Mouse (Mus musculus) heart, adult 2 months (tissue): ENCODE data around the gene Elane. TPM values are rescaled to one million over a fixed set of nuclear protein-coding genes. Genes with fewer than 3 reads are reported as not detected.

Experiments
- DNase-seq, 2 experiments: peaks; one replicate each; pipeline ENCODE4 v3.0.0; 2021
- H3K27ac ChIP-seq: fragments of 200-600 bp; 2 replicates; pipeline ENCODE4 v1.8.1; 2022
- H3K27me3 ChIP-seq: fragments of 200-500 bp; 2 replicates; pipeline ENCODE4 v1.6.1; 2012; ENCODE audit warnings: mild to moderate bottlenecking, low read length, inconsistent platforms, mixed read lengths; ENCODE audit not compliant: control insufficient read depth, insufficient read depth
- H3K36me3 ChIP-seq: fragments of 200-500 bp; 2 replicates; pipeline ENCODE4 v1.6.1; 2012; ENCODE audit warnings: low read length, inconsistent platforms; ENCODE audit not compliant: control insufficient read depth, insufficient read depth
- H3K4me1 ChIP-seq: fragments of 200-500 bp; 2 replicates; pipeline ENCODE4 v1.6.1; 2011; ENCODE audit warnings: low read length; ENCODE audit not compliant: control insufficient read depth, insufficient read depth
- H3K4me3 ChIP-seq: fragments of 200-600 bp; 2 replicates; pipeline ENCODE4 v1.8.1; 2022
- H3K79me2 ChIP-seq: fragments of 200-500 bp; replicated peaks from 2 replicates; pipeline ENCODE4 v1.6.1; 2012; ENCODE audit warnings: mild to moderate bottlenecking, inconsistent platforms, low read length, moderate library complexity, mixed read lengths; ENCODE audit not compliant: control insufficient read depth, insufficient read depth
- H3K9ac ChIP-seq: fragments of 200-500 bp; 2 replicates; pipeline ENCODE4 v1.6.1; 2012; ENCODE audit warnings: low read depth, mild to moderate bottlenecking, control low read depth, inconsistent platforms, low read length, mixed read lengths
- CTCF ChIP-seq: fragments of 200-600 bp; IDR thresholded peaks from 2 replicates; pipeline ENCODE4 v1.8.1; 2022; ENCODE audit warnings: antibody characterized with exemption, mild to moderate bottlenecking, moderate library complexity
- EP300 ChIP-seq: fragments of 200-500 bp; IDR thresholded peaks from 2 replicates; pipeline ENCODE4 v1.6.1; 2011; ENCODE audit warnings: low read depth, low read length, control low read depth; ENCODE audit not compliant: insufficient read depth
- POLR2A ChIP-seq: fragments of 200-500 bp; IDR thresholded peaks from 2 replicates; pipeline ENCODE4 v1.6.1; 2011; ENCODE audit warnings: mild to moderate bottlenecking, low read depth, low read length, control low read depth; ENCODE audit not compliant: insufficient read depth
- WGBS: fragments of 180-500 bp; shearing (Covaris S2); methylation state at CpG from one replicate; pipeline ENCODE4 v1.1.7; 2018; 5-methylcytosine and 5-hydroxymethylcytosine counted together
- intact Hi-C: fragments of 180-260 bp; cut with DNase I; formaldehyde crosslinking; loops from one replicate; pipeline ENCODE4 v1.15.1; 2025
- long read RNA-seq: library from polyadenylated mRNA; stranded (forward); transcript quantifications from one replicate; pipeline ENCODE4 v2.0.0, GENCODE M21; 2021
- polyA plus RNA-seq: library from polyadenylated mRNA; depleted of rRNA; stranded (reverse); fragments of >200 nt; gene quantifications from 2 replicates; pipeline ENCODE4 v1.2.3, GENCODE M21; 2012; rRNA removed
- total RNA-seq, 2 experiments: library from RNA; stranded (reverse); gene quantifications; 2 replicates each; pipeline ENCODE4 v1.2.3; 2021

The Elane gene
- total RNA-seq (not detected), polyA plus RNA-seq (0.23 TPM in 1 of 2 replicates, not detected in the other)
- long read RNA-seq, result 0 reads

DNA sequence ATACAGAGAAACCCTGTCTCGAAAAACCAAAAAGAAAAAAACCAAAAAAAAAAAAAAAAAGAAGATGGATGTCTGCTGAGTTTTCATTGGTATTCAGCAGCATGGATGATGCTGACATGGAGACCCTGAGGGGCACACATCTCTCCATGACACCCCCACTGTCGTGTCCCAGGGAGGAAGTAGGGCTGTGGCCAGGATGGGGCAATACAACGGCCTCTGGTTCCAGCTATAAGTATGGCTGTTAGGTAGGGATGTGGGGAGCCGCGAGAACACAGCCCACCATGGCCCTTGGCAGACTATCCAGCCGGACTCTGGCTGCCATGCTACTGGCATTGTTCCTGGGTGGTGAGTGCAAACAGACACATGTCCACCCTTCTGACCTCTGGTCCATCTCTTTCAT, at the start of gene Elane:
Elane (plus strand) TSS at position 194 of the 400 bp plus-strand sequence.
- Histone ChIP-seq H3K36me3 (no peaks in the 10 kb centered on the region), H3K79me2 (no peaks in the 10 kb centered on the region), H3K27ac (no peak within 1 kb of the TSS), H3K4me3 (no peak within 1 kb of the TSS), H3K9ac (no peak within 1 kb of the TSS), H3K27me3 (no peaks in the 10 kb centered on the region), H3K4me1 (no peaks in the 10 kb centered on the region)
- TF ChIP-seq POLR2A, result no peak
- no peak for TF ChIP-seq CTCF
- TF ChIP-seq EP300, result no peak
- DNase-seq, result no peak
- WGBS, result 73% methylated on average over 6 of the region's 6 CpGs
- intact Hi-C loops, result no loop called here

DNA sequence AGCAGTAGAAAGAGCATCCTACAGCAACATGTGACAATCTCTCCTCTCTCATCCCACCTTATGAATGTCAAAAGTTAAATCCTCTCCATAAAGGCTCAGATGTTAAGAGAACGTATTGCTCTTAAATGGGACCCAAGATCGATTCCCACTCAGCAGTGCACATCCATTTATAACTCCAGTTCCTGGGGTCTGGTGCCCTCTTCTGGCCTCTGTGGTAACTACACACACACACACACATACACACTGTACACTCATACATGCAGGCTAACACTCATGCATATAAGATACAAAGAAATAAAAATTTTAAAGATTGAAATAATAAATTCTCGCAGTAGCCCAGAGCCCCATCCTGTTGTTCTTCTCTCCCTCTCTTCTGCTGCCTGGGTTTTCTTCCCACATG, 49.1 kb upstream of the Elane start:
- Histone ChIP-seq H3K4me3 (no peak overlapping the region), H3K27me3 (no peaks in the 10 kb centered on the region), H3K4me1 (peaks cover 7% of the 10 kb centered on the region), H3K9ac (no peak overlapping the region), H3K27ac (no peak overlapping the region), H3K36me3 (no peaks in the 10 kb centered on the region), H3K79me2 (no peaks in the 10 kb centered on the region)
- DNase-seq, result no peak
- 96% methylated on average over 3 of the region's 3 CpGs for WGBS
- intact Hi-C loops, result no loop called here
- TF ChIP-seq CTCF (peak; percentile 44), EP300 (no peak)

DNA sequence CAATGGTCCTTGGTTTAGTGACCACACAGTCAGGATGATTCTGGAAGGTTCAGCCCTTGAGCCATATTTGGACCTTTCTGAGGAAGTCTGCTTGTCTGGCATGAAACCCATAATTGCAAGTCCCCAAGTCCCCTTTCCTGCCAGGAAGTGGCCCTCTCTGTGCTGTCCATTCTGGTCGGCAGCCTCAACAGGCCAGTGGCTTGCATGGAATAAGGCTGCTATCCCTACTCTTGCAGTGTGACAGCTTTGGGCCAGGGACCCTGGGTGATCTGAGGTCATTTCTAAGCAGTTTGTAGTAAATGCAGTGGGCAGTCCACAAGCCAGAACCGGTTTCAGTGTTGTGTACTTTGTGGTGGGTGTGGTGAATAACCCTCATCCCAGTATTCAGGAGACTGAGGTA, 47.9 kb upstream of the Elane start:
- Histone ChIP-seq H3K9ac (no peak overlapping the region), H3K4me1 (peaks cover 7% of the 10 kb centered on the region), H3K27me3 (no peaks in the 10 kb centered on the region), H3K79me2 (no peaks in the 10 kb centered on the region), H3K27ac (peak overlapping the region; percentile 34), H3K36me3 (no peaks in the 10 kb centered on the region), H3K4me3 (no peak overlapping the region)
- 24% methylated on average over 2 of the region's 2 CpGs for WGBS
- intact Hi-C loops, result no loop called here
- peak in 1 of 2 experiments; percentile 23 for DNase-seq
- TF ChIP-seq EP300 (no peak), POLR2A (no peak), CTCF (no peak)

DNA sequence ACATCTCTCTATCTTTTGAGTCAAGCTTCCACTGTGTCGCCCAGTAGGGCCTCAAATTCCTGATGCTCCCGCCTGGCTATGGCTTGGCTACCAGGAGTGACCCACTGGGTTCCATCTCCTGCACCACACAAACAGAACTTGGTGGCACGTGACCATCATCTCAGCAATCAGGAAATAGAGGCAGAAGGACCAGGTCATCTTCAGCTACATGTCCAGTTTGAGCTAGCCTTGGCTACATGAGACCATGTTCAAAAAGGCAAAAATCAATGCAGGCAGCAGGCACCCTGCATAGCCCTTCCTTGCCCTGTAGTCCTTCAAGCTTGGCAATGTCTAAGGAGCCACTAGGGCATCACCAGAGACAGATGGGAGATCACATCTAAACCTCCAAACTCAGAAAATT, 46.0 kb upstream of the Elane start:
- Histone ChIP-seq H3K4me1 (peaks cover 7% of the 10 kb centered on the region), H3K27me3 (no peaks in the 10 kb centered on the region), H3K27ac (peak overlapping the region; percentile 93), H3K4me3 (no peak overlapping the region; the same call in 1 of the 2 replicates), H3K79me2 (no peaks in the 10 kb centered on the region), H3K9ac (no peak overlapping the region), H3K36me3 (no peaks in the 10 kb centered on the region)
- DNase-seq, result no peak
- WGBS, result 93% methylated on average over 3 of the region's 3 CpGs
- TF ChIP-seq CTCF, result no peak
- no peak for TF ChIP-seq POLR2A
- TF ChIP-seq EP300, result no peak
- intact Hi-C loops, result loop anchor here (1.0 kb wide), 1 partner anchor 12 kb away; no protein-coding TSS in a partner anchor

DNA sequence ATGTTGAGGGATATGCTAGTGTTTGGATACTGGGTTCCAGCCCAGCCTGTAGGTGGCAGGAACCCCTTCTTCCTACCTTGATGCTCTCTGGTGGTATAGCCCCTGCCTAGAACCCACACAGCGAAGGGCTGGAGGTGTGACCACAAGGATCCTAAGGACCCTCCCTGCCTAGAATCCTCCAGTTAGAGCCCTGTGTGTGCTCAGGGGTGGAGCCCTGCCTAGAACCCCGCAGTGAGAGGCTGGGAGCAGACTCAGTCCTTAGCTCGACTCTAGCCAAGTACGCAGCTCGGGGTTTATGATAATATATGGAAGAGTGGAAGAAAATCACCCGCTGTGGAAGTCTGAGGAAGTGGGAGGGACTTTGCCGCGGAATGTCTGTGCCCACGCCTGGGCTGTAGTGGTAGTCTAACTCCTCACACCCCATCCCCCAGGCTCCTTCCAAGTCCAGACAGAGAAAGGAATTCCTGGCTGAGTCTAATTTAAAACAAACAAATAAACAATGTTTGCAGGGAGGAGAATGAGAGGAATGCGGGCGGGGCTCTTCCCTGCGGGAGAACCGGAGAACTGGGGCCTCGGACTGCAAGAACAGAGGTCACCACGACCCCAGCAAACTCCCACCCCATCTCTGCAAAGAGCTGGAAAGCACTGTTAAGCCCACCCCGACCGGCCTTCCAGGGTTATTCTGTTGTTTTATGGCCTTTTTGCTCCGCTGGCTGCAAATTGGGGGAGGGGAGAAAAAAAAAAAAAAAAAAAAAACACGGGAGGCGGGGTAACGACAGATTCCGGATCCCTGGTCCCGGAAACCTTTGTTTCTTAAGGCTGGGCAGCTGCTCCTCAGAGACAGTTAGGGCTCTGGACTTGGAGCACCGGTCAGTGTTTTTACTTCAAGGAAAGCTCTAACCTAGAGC, 45.1 kb upstream of the Elane start:
- peak; percentile 70 to 75 for DNase-seq
- H3K27me3 ChIP-seq, result no peaks in the 10 kb centered on the region
- peak overlapping the region; percentile 62 for H3K9ac ChIP-seq
- no peaks in the 10 kb centered on the region for H3K79me2 ChIP-seq
- under 1% methylated on average over 24 of the region's 24 CpGs for WGBS
- H3K27ac ChIP-seq, result peak overlapping the region; percentile 93
- TF ChIP-seq EP300 (0 out of 2 replicates have a peak, but pooled peaks have one; percentile 36), POLR2A (peak; percentile 92), CTCF (peak; percentile 46)
- H3K4me1 ChIP-seq, result peaks cover 7% of the 10 kb centered on the region
- H3K36me3 ChIP-seq, result no peaks in the 10 kb centered on the region
- intact Hi-C loops, result loop anchor here (1.0 kb wide), 1 partner anchor 11 kb away; no protein-coding TSS in a partner anchor
- H3K4me3 ChIP-seq, result peak overlapping the region; percentile 60

DNA sequence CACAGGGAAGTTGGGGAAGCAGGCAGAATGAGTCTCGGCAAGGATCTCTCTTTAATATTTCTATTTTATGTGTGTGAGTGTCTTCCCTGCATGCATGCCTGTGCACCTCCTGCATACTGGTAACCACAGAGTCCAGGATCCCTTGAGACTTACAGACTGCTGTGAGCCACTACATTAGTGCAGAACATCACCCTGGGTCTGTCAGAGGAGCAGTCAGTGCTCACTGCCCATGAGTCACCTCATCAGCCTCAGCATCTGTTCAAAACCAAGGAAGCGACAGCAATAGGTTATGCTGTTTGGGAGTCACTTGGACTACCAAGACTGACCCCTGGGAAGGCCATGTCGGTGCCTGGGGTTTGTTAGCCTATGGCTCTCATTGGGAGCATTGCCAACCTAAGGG, 43.7 kb upstream of the Elane start:
- Histone ChIP-seq H3K79me2 (no peaks in the 10 kb centered on the region), H3K36me3 (no peaks in the 10 kb centered on the region), H3K27ac (no peak overlapping the region; the same call in 1 of the 2 replicates), H3K27me3 (no peaks in the 10 kb centered on the region), H3K9ac (no peak overlapping the region), H3K4me1 (peaks cover 7% of the 10 kb centered on the region), H3K4me3 (no peak overlapping the region)
- TF ChIP-seq CTCF (no peak), POLR2A (no peak), EP300 (no peak)
- 76% methylated on average over 3 of the region's 3 CpGs for WGBS
- DNase-seq, result no peak
- intact Hi-C loops, result no loop called here
